Mouse (Mus musculus): ENCODE results near the gene N4bp2. TPM values are rescaled to one million over a fixed set of nuclear protein-coding genes. Genes with fewer than 3 reads are reported as not detected.

Gene N4bp2
- total RNA-seq, 2 experiments from 2014 or later: 6.4 to 7.7 TPM

- TF ChIP-seq CTCF (IDR thresholded peaks at IDR 0.05): no peak
- Histone ChIP-seq H3K27ac (no peak overlapping the region), H3K4me3 (no peak overlapping the region)
- DNase-seq (ENCODE audit: extremely low spot score in 1 of 2, low spot score in 2 of 2): no peak
- intact Hi-C loops (cut with DNase I): no loop called here
Measured at GRCm38 (mm10) chr5:65781769-65782715, 18.7 kb downstream of the N4bp2 start.

GRCm38 (mm10) chr5:65790604-65791225 lies 27.4 kb downstream of the N4bp2 start:
- intact Hi-C loops (cut with DNase I): no loop called here
- no peak for TF ChIP-seq CTCF (IDR thresholded peaks at IDR 0.05)
- Histone ChIP-seq H3K27ac (no peak overlapping the region), H3K4me3 (no peak overlapping the region)
- no peak for DNase-seq (ENCODE audit: extremely low spot score in 1 of 2, low spot score in 2 of 2)

- no peak overlapping the region for H3K27ac ChIP-seq
- DNase-seq (ENCODE audit: extremely low spot score in 1 of 2, low spot score in 2 of 2): no peak
- intact Hi-C loops (cut with DNase I): no loop called here
- H3K4me3 ChIP-seq: no peak overlapping the region
- no peak for TF ChIP-seq CTCF (IDR thresholded peaks at IDR 0.05)
Measured at GRCm38 (mm10) chr5:65794202-65794601, 30.9 kb downstream of the N4bp2 start.

- intact Hi-C loops (cut with DNase I): no loop called here
- DNase-seq (ENCODE audit: extremely low spot score in 1 of 2, low spot score in 2 of 2): no peak
Measured at GRCm38 (mm10) chr5:65794702-65795101, 31.4 kb downstream of the N4bp2 start.

GRCm38 (mm10) chr5:65795293-65795993 lies 32.1 kb downstream of the N4bp2 start:
- DNase-seq (ENCODE audit: extremely low spot score in 1 of 2, low spot score in 2 of 2): no peak
- no peak overlapping the region for H3K27ac ChIP-seq
- intact Hi-C loops (cut with DNase I): no loop called here
- H3K4me3 ChIP-seq: no peak overlapping the region
- TF ChIP-seq CTCF (IDR thresholded peaks at IDR 0.05): no peak

More at GRCm38 (mm10) chr5:65794702-65795101, 31.4 kb downstream of the N4bp2 start:
- Histone ChIP-seq H3K4me3 (no peak overlapping the region), H3K27ac (no peak overlapping the region)
- no peak for TF ChIP-seq CTCF (IDR thresholded peaks at IDR 0.05)

- DNase-seq (ENCODE audit: extremely low spot score in 1 of 2, low spot score in 2 of 2): no peak
- Histone ChIP-seq H3K4me3 (no peak overlapping the region), H3K27ac (no peak overlapping the region)
- no peak for TF ChIP-seq CTCF (IDR thresholded peaks at IDR 0.05)
- intact Hi-C loops (cut with DNase I): no loop called here
Measured at GRCm38 (mm10) chr5:65795994-65796298, 32.6 kb downstream of the N4bp2 start.

- H3K27ac ChIP-seq: no peak overlapping the region
- peak; percentile 64 for TF ChIP-seq CTCF (IDR thresholded peaks at IDR 0.05)
- peak in 1 of 2 experiments; percentile 14 for DNase-seq (ENCODE audit: extremely low spot score in 1 of 2, low spot score in 2 of 2)
- intact Hi-C loops (cut with DNase I): loop anchor here (1.0 kb wide), 1 partner anchor 115 kb away; no protein-coding TSS in a partner anchor
- no peak overlapping the region for H3K4me3 ChIP-seq
Measured at GRCm38 (mm10) chr5:65823601-65824133, 60.3 kb downstream of the N4bp2 start.

- Histone ChIP-seq H3K27ac (no peak overlapping the region), H3K4me3 (no peak overlapping the region)
- no peak for DNase-seq (ENCODE audit: extremely low spot score in 1 of 2, low spot score in 2 of 2)
- intact Hi-C loops (cut with DNase I): no loop called here
- no peak for TF ChIP-seq CTCF (IDR thresholded peaks at IDR 0.05)
Measured at GRCm38 (mm10) chr5:65826476-65826875, 63.2 kb downstream of the N4bp2 start.

GRCm38 (mm10) chr5:65827102-65827501 lies 63.8 kb downstream of the N4bp2 start:
- Histone ChIP-seq H3K27ac (no peak overlapping the region), H3K4me3 (no peak overlapping the region)
- TF ChIP-seq CTCF (IDR thresholded peaks at IDR 0.05): no peak
- DNase-seq (ENCODE audit: extremely low spot score in 1 of 2, low spot score in 2 of 2): no peak
- intact Hi-C loops (cut with DNase I): no loop called here

GRCm38 (mm10) chr5:65828261-65828660 lies 64.9 kb downstream of the N4bp2 start:
- intact Hi-C loops (cut with DNase I): no loop called here
- Histone ChIP-seq H3K27ac (no peak overlapping the region), H3K4me3 (no peak overlapping the region)
- TF ChIP-seq CTCF (IDR thresholded peaks at IDR 0.05): no peak
- no peak for DNase-seq (ENCODE audit: extremely low spot score in 1 of 2, low spot score in 2 of 2)

- Histone ChIP-seq H3K27ac (no peak overlapping the region), H3K4me3 (no peak overlapping the region)
- DNase-seq (ENCODE audit: extremely low spot score in 1 of 2, low spot score in 2 of 2): no peak
- intact Hi-C loops (cut with DNase I): no loop called here
- TF ChIP-seq CTCF (IDR thresholded peaks at IDR 0.05): no peak
Measured at GRCm38 (mm10) chr5:65829059-65829458, 65.7 kb downstream of the N4bp2 start.
